Mouse (Mus musculus) embryonic facial prominence, embryonic 12.5 days (tissue): Measurements from ENCODE around the gene Tmem106c. TPM values are rescaled to one million over a fixed set of nuclear protein-coding genes. Genes with fewer than 3 reads are reported as not detected.
A peak's percentile ranks its signal among the peaks of the same experiment; 100 is the strongest.

Experiments
- ATAC-seq: fragments of 200-750 bp; cut with Nextera tagmentation; 2 replicates; pipeline ENCODE4 v1.8.0; 2017; ENCODE audit not compliant: insufficient number of reproducible peaks, insufficient read depth, low FRiP score, low TSS enrichment
- H3K27ac ChIP-seq: fragments of 300-500 bp; sonication (generic); 2 replicates; pipeline ENCODE4 v1.5.1; 2016; ENCODE audit warnings: mild to moderate bottlenecking
- H3K27me3 ChIP-seq: fragments of 300-500 bp; sonication (generic); 2 replicates; pipeline ENCODE4 v1.6.1; 2016; ENCODE audit warnings: mild to moderate bottlenecking, moderate library complexity
- H3K36me3 ChIP-seq: fragments of 300-500 bp; sonication (generic); 2 replicates; pipeline ENCODE4 v1.6.1; 2016; ENCODE audit warnings: mild to moderate bottlenecking
- H3K4me1 ChIP-seq: fragments of 300-500 bp; sonication (generic); 2 replicates; pipeline ENCODE4 v1.6.1; 2016
- H3K4me2 ChIP-seq: fragments of 300-500 bp; sonication (generic); replicated peaks from 2 replicates; pipeline ENCODE4 v1.6.1; 2016; ENCODE audit warnings: mild to moderate bottlenecking, moderate library complexity
- H3K4me3 ChIP-seq: fragments of 300-500 bp; sonication (generic); 2 replicates; pipeline ENCODE4 v1.5.1; 2016; ENCODE audit warnings: mild to moderate bottlenecking
- H3K9ac ChIP-seq: fragments of 300-500 bp; sonication (generic); 2 replicates; pipeline ENCODE4 v1.6.1; 2016; ENCODE audit warnings: mild to moderate bottlenecking, moderate library complexity
- H3K9me3 ChIP-seq: fragments of 300-500 bp; sonication (generic); 2 replicates; pipeline ENCODE4 v1.6.1; 2016; ENCODE audit warnings: mild to moderate bottlenecking, moderate library complexity
- WGBS: fragments of 180-500 bp; shearing (Covaris S2); methylation state at CpG from one replicate; pipeline ENCODE4 v1.1.7; 2016; 5-methylcytosine and 5-hydroxymethylcytosine counted together
- polyA plus RNA-seq: library from polyadenylated mRNA; unstranded; fragments of >200 nt; fragmentation: Nextera tagmentation; extraction: Ambion mirVana; gene quantifications from 2 replicates; pipeline ENCODE4 v1.2.1, GENCODE M21; 2016

Gene Tmem106c
- polyA plus RNA-seq, 1 experiment from 2014 or later = 35.9 TPM

- 0 out of 2 replicates have a peak overlapping the region, but pooled peaks have one; percentile 15 for H3K4me3 ChIP-seq
- peaks cover 46% of the 10 kb centered on the region for H3K4me1 ChIP-seq
- ATAC-seq = peak; percentile 12
- peaks cover 62% of the 10 kb centered on the region for H3K36me3 ChIP-seq
- peak overlapping the region; percentile 35 for H3K4me2 ChIP-seq
- H3K9me3 ChIP-seq = no peaks in the 10 kb centered on the region
- H3K9ac ChIP-seq = peak overlapping the region; percentile 6; the same call in 1 of the 2 replicates
- 0% methylated on average over 6 of the region's 6 CpGs for WGBS
- H3K27ac ChIP-seq = peak overlapping the region; percentile 93
- H3K27me3 ChIP-seq = no peaks in the 10 kb centered on the region
Measured at GRCm38 (mm10) chr15:97990124-97990523, 26.1 kb downstream of the Tmem106c start.

DNA sequence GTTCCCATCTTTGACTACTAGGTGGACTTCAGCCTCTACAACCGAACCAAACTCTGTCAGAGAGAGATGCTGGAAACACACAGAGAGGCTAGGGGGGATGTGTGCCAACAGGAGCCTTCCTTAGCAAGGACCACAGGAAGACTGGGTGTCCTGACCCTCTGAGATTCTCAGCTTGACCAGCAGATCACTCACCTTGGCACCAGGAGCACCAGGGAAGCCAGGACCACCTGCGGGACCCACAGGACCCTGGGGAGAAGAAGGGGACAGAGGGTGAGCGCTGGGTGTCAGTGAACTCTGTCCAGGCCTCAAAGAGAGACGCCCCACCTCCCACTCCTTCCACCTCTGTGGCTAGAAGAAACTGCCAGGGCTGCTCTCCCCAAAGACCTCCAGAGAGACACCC lies 26.7 kb downstream of the Tmem106c start:
- WGBS = 2% methylated on average over 4 of the region's 4 CpGs
- no peak for ATAC-seq
- Histone ChIP-seq H3K4me1 (peaks cover 46% of the 10 kb centered on the region), H3K9ac (peak overlapping the region; percentile 6; the same call in 1 of the 2 replicates), H3K36me3 (peaks cover 62% of the 10 kb centered on the region), H3K4me3 (no peak overlapping the region), H3K9me3 (no peaks in the 10 kb centered on the region), H3K27me3 (no peaks in the 10 kb centered on the region), H3K27ac (peak overlapping the region; percentile 93), H3K4me2 (peak overlapping the region; percentile 35)

GRCm38 (mm10) chr15:97991285-97991895 lies 27.4 kb downstream of the Tmem106c start:
- H3K4me1 ChIP-seq = peaks cover 46% of the 10 kb centered on the region
- H3K9me3 ChIP-seq = no peaks in the 10 kb centered on the region
- 13% methylated on average over 12 of the region's 12 CpGs for WGBS
- peak overlapping the region; percentile 93 for H3K27ac ChIP-seq
- H3K36me3 ChIP-seq = peaks cover 62% of the 10 kb centered on the region
- H3K27me3 ChIP-seq = no peaks in the 10 kb centered on the region
- peak overlapping the region; percentile 6; the same call in 1 of the 2 replicates for H3K9ac ChIP-seq
- H3K4me3 ChIP-seq = no peak overlapping the region
- no peak for ATAC-seq
- H3K4me2 ChIP-seq = peak overlapping the region; percentile 35; the same call in 1 of the 2 replicates

DNA sequence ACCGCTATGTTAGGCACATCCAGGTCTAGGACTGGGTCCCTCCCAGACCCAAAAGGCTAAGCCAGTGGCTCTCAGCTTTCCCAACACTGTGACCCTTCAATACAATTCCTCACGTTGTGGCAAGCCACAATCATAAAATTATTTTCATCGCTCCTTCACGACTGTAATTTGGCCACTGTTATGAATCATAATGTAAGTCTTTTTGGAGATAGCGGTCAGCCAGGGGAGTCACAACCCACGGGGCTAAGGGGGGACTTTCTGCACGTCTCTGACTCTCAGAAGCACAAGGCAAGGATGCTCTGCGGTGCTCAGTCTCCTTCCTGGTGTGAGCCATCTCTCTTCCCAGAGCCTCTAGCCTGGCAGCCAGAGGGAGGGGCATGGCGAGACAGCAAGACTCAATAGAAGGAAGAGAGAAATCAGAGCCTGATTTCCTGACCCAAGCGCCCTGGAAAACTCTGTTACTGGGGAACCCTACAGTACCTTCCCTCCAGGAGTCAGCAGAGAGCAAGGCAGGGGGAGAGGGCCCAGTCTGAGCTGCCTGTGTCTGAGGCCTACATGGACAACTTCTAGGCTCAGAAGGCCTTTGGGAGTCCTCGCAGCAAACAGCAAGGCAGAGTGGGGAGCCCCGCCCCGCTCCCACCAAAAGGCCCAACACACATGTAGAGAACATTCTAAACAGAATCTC lies 28.2 kb downstream of the Tmem106c start:
- Histone ChIP-seq H3K27ac (peak overlapping the region; percentile 93), H3K27me3 (no peaks in the 10 kb centered on the region), H3K9ac (peak overlapping the region; percentile 47), H3K4me3 (no peak overlapping the region), H3K4me1 (peaks cover 46% of the 10 kb centered on the region), H3K4me2 (peak overlapping the region; percentile 27; the same call in 1 of the 2 replicates), H3K36me3 (peaks cover 62% of the 10 kb centered on the region), H3K9me3 (no peaks in the 10 kb centered on the region)
- WGBS = 33% methylated on average over 13 of the region's 13 CpGs
- ATAC-seq = no peak

DNA sequence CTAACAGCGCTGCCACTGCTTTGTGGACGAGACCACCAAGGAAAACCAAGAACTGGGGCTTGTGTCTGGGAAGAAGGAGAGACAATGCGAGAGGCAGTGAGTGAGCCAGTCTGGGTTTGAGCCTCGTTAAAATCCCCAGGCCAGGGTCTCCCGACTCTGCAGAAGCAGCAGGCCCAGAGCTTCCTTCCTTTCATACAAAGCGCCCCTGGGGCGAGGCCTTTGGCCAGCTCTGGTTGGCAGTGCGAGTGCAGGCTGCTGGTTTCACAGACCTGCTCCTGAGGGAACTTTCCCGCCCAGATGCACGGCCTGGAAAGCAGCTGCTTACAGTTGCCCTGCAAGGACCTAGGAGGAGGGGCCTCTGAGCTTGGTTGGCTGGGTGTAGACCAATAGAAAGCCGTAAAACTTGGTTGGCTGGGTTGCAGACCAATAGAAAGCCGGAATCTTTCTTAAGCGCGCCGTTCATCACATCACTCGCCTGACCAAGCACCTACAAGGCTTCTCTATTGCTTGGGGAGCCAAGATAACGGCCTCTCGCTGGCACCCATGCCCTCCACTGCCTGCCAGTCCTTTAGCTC lies 28.8 kb downstream of the Tmem106c start:
- Histone ChIP-seq H3K4me1 (peaks cover 46% of the 10 kb centered on the region), H3K36me3 (peaks cover 61% of the 10 kb centered on the region), H3K27me3 (no peaks in the 10 kb centered on the region), H3K4me3 (peak overlapping the region; percentile 16), H3K9ac (peak overlapping the region; percentile 47), H3K4me2 (peak overlapping the region; percentile 34), H3K27ac (peak overlapping the region; percentile 93), H3K9me3 (no peaks in the 10 kb centered on the region)
- ATAC-seq = peak; percentile 90
- WGBS = 3% methylated on average over 18 of the region's 18 CpGs

- H3K4me2 ChIP-seq = no peak overlapping the region
- H3K27me3 ChIP-seq = no peaks in the 10 kb centered on the region
- H3K4me1 ChIP-seq = peaks cover 33% of the 10 kb centered on the region
- H3K9ac ChIP-seq = no peak overlapping the region
- H3K27ac ChIP-seq = no peak overlapping the region
- 89% methylated on average over 13 of the region's 13 CpGs for WGBS
- H3K36me3 ChIP-seq = peaks cover 49% of the 10 kb centered on the region
- H3K9me3 ChIP-seq = no peaks in the 10 kb centered on the region
- H3K4me3 ChIP-seq = no peak overlapping the region
- no peak for ATAC-seq
Measured at GRCm38 (mm10) chr15:97996716-97997256, 32.8 kb downstream of the Tmem106c start.

DNA sequence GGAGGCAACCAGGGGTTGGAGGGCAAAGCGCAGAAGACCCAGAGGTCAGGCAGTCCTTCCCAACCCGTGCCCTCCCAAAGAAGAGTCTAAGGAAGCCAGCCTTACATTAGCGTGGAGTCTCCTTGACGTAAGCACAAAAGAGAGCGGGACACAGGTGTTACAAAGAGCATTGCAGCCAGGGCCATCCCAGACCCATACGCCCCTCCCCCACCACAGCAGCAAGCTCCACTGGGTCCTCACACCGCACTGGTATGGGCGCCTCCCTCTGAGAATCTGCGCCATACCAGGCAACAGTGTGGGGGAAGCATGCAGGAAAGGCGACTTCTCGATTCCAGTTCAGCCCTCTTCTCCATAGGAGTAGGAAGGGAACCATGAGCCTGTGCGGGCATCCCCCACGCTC lies 35.5 kb downstream of the Tmem106c start:
- Histone ChIP-seq H3K4me2 (no peak overlapping the region; the same call in 1 of the 2 replicates), H3K4me1 (peaks cover 20% of the 10 kb centered on the region), H3K9me3 (no peaks in the 10 kb centered on the region), H3K36me3 (peaks cover 43% of the 10 kb centered on the region), H3K9ac (no peak overlapping the region), H3K27ac (no peak overlapping the region), H3K4me3 (no peak overlapping the region), H3K27me3 (peaks cover 1% of the 10 kb centered on the region; the same call in 1 of the 2 replicates)
- WGBS = 46% methylated on average over 13 of the region's 13 CpGs
- ATAC-seq = no peak

DNA sequence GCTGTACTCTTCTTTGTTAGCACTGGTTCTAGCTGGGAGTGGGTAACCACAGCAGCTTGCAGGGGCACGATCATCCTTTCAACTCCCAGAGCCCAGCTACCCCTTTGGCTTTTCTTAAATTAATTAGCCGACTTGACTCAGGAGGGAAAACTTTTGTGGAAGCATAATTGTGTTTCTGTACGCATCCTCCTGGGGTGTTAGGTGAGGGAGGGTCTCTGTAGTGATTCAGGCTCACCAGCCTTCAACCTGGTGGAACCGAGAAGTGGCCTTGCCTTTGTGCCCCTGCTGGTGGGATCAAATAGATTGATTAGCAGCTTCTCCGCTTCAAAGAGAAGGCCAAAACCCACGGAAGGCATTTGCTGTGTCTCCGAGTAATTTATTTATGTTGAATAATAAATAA lies 36.0 kb downstream of the Tmem106c start:
- Histone ChIP-seq H3K27ac (no peak overlapping the region), H3K36me3 (peaks cover 38% of the 10 kb centered on the region), H3K4me2 (peak overlapping the region; percentile 81), H3K27me3 (peaks cover 2% of the 10 kb centered on the region; the same call in 1 of the 2 replicates), H3K9ac (no peak overlapping the region), H3K9me3 (no peaks in the 10 kb centered on the region), H3K4me1 (peaks cover 24% of the 10 kb centered on the region), H3K4me3 (no peak overlapping the region)
- ATAC-seq = no peak
- 28% methylated on average over 7 of the region's 7 CpGs for WGBS

DNA sequence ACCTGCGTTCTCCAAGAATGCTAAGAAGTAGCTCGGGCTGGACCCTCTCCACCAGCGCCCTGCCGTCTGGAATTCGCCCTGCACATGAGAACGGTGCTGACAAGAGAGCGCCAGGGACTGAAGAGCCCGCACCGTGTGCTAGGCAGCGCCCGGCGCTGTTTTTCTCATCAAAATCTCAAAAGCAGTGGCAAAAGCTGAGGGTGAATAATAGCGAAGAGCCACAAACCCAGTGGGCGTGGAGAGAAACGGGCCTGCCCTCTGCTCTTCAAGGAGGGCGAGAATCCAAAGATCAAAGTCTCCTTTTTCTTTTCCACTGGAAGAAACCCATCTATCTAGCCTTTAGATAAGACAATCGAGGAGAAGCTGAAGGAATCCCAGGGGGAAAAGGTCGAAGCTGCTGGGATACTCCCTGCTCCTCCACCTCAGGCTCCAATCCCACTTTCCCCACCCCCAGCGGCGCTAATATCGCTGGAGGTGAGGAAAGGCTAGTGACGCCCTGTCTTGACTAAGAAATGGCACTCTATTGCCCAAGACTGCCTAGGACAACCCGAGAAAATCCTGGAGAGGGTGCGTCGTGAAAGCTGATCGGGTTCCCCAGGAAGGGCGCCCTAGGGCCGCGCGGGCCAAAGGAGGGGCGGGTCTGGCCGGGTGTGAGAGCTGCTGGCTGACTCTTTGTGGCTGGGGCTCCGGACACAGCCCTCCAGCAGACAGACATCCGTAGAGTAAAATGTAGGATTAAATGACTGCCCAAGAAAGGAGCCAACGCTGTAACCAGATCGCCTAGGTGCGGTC lies 37.5 kb downstream of the Tmem106c start:
- H3K4me2 ChIP-seq = peak overlapping the region; percentile 81
- no peak; the same call in none of the 2 replicates for ATAC-seq
- WGBS = 1% methylated on average over 37 of the region's 37 CpGs
- no peaks in the 10 kb centered on the region for H3K9me3 ChIP-seq
- peaks cover 2% of the 10 kb centered on the region; the same call in 1 of the 2 replicates for H3K27me3 ChIP-seq
- peak overlapping the region; percentile 93 for H3K27ac ChIP-seq
- peak overlapping the region; percentile 84 for H3K9ac ChIP-seq
- H3K36me3 ChIP-seq = peaks cover 23% of the 10 kb centered on the region
- peaks cover 32% of the 10 kb centered on the region for H3K4me1 ChIP-seq
- H3K4me3 ChIP-seq = peak overlapping the region; percentile 67

DNA sequence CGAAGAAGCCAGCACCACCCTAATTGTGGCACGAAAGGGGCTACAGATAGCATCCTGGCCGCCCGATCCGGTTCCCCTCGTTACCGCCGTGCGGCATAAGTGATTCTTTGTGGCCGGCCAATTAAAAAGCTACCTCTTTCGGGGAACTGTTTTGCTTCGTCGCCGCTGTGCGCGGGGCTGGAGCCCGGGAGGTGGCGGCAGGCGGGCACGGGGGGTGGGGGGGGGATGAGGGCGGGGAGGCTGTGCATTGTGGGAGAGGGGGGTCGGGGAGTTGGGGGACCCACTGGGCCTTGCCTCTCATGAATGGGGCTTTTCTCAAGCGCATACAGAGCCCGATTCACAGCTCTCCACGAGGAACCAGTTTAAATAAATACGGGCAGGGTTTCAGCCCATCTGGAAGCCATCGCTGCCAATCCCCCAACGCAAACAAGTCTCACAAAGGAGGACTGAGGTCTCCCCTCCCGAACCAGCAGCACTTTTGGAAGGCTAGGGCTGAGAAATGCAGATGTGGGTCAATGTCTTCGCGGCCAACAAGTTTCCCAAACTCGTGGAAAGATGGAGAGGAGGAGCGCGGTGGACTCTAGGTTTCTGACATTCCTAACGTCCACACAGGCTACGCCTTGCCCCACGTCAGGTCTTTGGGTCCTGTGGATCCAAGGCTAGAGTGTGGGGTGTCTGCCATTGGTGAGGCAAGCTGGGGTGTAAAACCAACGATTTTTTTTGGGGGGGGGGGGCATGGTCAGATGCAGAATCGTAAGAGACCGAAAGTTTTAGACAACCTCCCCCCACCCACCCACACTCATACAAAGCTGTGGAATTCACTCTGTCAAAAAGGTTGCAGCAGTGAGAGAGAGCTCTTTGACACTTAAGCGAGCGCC lies 38.4 kb downstream of the Tmem106c start:
- H3K9ac ChIP-seq = peak overlapping the region; percentile 84
- peak overlapping the region; percentile 81 for H3K4me2 ChIP-seq
- H3K4me1 ChIP-seq = peaks cover 32% of the 10 kb centered on the region
- under 1% methylated on average over 42 of the region's 42 CpGs for WGBS
- ATAC-seq = peak; percentile 52
- H3K36me3 ChIP-seq = peaks cover 14% of the 10 kb centered on the region
- peak overlapping the region; percentile 67 for H3K4me3 ChIP-seq
- H3K27ac ChIP-seq = peak overlapping the region; percentile 93
- H3K9me3 ChIP-seq = no peaks in the 10 kb centered on the region
- peaks cover 2% of the 10 kb centered on the region; the same call in 1 of the 2 replicates for H3K27me3 ChIP-seq
